Mouse (Mus musculus): ENCODE measurements around the gene Samd4. TPM values are rescaled to one million over a fixed set of nuclear protein-coding genes. Genes with fewer than 3 reads are reported as not detected.

The Samd4 gene
- total RNA-seq, 2 experiments from 2014 or later = 56.0 to 58.2 TPM

DNA sequence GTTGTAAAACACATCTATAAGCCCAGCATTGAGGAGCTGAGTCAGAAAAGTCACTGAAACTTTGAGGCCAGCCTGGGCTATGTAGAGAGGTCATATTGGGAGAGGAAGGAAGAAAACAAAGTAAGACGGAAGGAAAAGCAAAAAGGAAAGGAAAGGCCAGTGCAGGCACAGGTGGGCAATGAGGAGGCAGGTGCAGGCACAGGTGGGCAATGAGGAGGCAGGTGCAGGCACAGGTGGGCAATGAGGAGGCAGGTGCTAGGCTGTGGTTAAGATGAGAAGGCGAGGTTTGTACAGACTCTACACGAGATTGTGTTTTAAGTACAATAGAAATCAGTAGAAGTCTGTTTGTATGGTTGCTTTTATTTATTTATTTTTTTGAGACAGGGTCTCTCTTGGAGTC, 65.0 kb downstream of the Samd4 start:
- DNase-seq = no peak
- intact Hi-C loops (cut with DNase I) = no loop called here

DNA sequence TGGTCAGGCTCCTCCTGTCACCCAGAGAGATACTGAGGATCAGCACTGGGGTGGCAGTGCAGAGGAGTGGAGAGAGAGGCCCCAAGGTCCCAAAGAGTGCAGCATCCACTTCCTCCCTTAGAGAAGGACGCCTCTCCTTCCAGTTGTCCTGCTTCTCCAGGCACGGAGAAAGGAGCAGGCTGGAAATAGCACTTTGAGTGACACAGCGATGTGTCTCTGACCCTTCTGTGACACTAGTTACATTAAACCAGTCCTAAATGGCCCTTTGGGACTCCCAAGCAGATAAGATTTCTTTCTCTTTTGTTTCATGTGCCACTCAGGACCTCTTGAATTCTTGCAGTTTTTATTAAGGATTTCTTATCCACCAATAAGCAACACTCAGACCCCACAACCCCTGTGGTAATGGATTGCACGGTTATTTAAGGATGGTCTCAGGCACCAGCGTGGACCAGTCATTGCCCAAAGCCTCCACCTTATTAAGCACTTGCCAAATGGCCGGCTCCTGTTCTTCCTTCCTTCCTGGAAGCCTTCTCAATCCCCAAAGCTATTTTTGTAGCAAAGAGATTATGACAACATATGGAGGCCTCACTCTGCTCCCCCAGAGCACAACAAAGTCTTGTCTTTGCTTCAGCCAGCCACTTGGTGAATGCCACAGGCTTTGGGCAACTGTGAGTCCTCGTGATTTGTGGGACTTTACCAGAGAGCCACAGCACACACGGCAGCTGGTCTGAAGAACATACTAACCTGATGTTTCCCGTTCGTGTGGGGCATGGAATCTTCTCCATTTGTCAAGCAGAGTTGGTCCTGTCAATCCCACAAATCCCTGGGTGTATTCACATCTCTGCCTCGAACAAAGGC, 68.1 kb downstream of the Samd4 start:
- DNase-seq = no peak
- intact Hi-C loops (cut with DNase I) = loop anchor here (5.0 kb wide), 1 partner anchor 68 kb away; the partner anchor contains the start of gene Samd4

DNA sequence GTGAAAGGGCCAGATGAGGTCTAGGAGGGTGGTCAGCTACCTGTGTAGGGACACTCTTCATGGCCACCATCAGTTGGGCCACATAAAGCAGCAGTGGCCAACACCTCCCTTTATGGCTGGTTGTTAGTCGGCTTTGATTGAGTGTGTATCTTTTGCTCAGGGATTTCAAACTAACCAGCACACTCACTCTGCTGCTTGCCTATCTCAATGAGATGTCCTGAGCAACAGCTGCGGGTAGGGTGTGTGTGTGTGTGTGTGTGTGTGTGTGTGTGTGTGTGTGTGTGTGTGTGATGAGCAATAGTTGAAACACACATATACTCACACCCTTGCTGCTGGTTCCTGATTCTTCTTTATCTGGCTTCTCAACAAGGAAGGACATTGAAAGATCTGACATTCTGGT, 69.6 kb downstream of the Samd4 start:
- intact Hi-C loops (cut with DNase I) = loop anchor here (5.0 kb wide), 1 partner anchor 70 kb away; the partner anchor contains the start of gene Samd4

DNA sequence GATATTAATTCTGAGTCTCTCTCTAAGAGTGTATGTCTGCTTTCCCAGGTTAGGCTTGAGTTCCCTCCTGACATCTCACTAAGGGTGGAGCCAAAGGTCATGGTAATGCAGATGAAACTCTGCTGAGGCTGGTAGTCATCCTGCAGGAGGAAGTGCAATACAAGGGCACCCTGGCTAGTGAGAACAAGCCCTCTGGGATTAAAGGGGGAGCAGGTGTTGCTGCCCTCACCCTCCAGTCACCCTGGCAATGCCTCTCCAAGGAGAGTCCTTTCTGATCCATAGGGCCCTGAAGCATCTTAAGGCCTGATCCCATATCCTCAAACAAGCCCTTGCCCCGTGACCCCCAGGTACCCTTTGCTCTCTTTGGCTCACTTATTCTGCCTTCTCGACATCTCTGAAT, 72.5 kb downstream of the Samd4 start:
- intact Hi-C loops (cut with DNase I) = no loop called here

More for the DNA sequence above, 69.6 kb downstream of the Samd4 start:
- DNase-seq = no peak

DNA sequence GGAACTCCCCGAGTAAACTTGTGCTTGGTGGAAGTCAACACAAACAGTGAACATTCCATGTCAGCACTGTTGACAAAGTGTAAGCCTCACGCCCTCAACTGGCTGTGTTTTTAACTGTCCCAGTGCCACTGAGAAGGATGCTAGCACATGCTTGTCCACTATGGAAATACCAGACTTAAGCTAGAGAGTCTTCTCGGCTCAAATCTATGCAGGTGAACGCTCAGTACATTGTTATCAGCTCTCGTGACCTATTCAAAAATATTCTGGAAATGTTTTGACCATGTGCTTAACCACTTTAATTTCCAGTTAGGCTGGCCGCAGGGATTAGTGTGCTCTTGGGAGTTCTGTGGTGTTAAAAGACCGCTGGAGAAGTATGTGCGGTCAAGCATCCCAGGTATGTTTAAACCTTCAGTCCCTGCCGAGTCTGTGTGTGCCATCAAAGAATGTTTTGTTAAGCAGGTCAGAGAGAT, 73.0 kb downstream of the Samd4 start:
- DNase-seq = no peak
- intact Hi-C loops (cut with DNase I) = no loop called here

More for the DNA sequence above, 72.5 kb downstream of the Samd4 start:
- DNase-seq = no peak

DNA sequence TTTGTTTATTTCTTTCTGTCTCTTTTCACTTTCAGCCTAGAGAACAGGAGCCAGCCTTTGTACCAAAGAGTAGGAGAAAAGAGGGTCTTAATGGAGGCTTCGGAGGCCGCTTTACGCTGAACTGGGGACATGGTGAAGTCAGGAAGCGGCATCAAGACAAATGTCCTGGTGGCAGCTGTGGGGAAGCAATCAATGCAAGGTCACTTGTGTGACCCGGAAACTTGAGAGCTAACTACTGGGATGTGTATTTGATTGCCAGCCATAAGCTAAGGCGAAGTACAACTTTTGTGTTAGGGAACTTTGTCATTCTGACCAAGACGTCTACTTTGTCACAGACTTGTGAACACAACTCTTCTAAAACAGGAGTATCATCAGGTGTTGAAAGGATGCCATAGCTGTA, 73.5 kb downstream of the Samd4 start:
- intact Hi-C loops (cut with DNase I) = no loop called here
- DNase-seq = no peak

DNA sequence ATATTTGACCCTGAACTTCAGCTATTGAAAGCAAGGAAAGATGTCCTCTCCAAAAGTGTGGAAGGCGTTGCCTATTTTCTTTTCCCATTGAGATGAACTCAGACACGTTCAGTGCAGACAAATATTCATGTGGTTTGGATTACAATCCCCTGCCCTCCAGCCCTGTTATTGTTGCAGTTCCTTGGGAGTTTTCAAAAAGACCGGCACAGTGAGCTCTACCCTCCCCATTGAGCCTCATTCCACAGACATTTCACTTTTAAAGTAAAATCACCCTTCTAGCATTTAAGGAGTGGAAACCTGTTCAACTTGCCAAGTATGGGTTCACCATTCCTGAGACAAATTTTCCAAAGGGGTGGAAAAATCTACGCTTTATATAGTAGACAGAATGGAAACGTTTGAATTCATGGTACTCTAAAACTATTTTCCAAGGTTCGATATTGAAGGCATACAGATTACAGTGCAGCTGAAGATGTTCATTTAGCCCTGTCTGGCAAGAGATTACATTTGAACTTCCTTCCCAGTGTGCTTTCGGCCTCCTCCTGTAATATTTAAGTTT, 76.6 kb downstream of the Samd4 start:
- DNase-seq = no peak
- intact Hi-C loops (cut with DNase I) = no loop called here

DNA sequence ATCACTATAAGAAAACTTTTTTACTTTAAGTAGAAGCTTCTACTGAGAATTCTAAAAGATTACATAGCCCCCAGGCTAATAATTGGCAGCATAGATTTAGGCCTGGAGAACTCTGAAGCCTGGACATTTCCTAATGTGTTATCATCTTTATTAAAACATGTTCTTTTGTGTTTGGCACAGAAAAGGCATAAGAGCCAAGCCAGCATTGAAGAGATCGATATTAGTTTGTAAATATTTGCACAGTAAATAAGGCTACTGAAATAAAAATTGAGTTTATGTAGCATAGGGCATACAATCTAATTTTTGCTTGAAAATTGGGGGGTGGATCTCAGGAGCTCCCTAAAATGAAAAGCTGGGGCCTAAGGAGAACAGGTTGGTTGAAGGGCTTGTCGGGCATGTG, 77.2 kb downstream of the Samd4 start:
- intact Hi-C loops (cut with DNase I) = no loop called here
- DNase-seq = no peak

DNA sequence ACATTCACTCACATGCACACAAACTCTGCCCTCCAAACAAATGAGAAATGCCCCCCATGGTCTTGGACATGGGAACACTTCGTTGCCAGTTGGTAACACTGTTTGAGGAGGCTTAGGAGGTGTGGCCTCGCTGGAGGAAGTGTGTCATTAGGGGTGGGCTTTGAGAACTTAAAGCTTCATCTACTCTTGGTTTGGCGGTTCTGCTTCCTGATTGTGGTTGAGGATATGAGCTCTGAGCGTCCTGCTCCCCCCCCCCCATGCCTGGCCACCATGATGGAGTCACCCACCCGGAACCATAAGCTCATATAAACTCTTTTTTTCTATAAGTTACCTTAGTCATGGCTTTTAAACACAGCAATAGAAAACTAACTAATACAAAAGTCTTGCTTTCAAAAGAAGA, 80.2 kb downstream of the Samd4 start:
- intact Hi-C loops (cut with DNase I) = no loop called here

DNA sequence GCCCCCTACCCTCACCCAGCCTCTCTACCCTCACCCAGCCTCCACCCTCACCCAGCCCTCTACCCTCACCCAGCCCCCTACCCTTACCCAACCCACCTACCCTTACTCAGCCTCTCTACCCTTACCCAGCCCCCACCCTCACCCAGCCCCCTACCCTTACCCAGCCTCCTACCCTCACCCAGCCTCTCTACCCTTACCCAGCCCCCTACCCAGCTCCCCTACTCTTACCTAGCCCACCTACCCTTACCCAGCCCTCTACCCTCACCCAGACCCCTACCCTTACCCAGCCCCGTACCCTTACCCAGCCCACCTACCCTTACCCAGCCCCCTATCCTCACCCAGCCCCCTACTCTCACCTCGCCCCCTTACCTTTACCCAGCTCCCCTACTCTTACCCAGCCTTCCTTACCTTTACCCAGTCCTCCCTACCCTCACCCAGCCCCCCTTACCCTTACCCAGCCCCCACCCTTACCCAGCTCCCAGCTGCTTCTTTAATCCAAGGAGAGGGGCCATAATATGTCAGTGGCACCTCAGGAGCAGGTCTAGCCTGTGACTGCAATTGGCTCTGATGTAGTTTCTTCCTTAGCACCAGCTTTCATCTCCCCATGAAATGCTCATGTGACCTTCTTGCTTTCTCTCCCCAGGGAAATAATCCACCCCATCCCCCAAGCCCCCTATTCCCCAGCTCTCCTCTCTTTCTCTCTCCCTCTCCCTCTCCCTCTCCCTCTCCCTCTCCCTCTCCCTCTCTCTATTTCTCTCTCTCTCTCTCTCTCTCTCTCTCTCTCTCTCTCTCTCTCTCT, 81.6 kb downstream of the Samd4 start:
- intact Hi-C loops (cut with DNase I) = no loop called here

More for the DNA sequence above, 80.2 kb downstream of the Samd4 start:
- no peak for DNase-seq

DNA sequence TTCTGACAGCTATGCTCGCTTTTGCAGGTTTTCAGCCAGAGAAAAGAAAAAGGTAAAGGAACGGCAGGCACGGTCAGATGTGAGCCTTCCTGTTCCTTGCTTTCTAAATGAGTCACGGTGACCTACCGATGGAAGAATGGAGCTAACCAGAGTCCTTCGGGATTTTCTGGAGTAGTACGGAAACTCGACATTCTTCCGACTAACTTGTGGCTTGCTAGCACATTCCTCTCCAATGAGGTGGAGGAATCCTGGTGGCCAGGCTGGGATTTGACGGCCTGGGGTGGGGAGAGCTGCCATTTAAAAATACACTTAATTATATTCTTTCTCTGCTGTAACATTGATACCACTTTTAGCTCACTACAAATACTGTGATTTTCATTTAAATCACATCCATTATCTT, 83.6 kb downstream of the Samd4 start:
- peak in 1 of 2 experiments; percentile 42 for DNase-seq
- intact Hi-C loops (cut with DNase I) = no loop called here

More for the DNA sequence above, 81.6 kb downstream of the Samd4 start:
- no peak for DNase-seq

DNA sequence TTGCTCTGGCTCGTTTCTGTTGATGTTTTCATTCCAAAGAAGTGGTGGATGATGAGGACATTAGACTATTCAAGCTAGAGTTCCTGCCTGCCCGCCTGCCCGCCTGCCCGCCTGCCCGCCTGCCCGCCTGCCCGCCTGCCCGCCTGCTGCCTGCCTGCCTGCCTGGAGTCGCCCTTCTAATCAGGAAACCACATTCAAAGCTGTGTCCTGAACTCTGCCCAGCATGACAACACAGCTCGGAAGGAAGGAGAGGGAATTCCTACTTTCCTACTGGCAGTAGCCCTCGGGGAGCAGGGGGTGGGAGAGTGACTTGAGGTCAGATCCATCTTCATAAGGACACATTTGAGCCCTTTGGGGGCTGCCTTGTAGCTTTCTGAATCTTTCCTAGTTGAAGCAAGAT, 85.4 kb downstream of the Samd4 start:
- intact Hi-C loops (cut with DNase I) = no loop called here
- no peak for DNase-seq

DNA sequence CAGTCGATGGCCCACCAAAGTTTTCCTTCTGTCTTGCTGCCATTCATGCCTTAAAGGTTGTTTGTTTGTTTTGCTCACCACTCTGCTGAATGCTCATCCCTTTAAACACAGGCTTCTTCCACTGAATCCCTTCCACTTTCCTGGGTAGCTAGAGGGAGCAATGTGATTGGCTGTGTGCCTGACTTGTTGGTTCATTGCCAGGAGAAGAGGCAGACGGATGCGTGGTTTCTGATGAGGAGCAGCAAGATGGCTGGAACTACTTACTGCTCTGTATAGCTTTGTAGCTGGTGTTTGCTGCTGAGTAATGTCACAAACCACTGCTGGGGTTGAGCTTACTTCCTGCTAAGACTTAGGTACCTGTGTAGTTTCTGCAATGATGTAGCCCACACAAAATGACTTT, 88.0 kb downstream of the Samd4 start:
- peak in 1 of 2 experiments; percentile 58 for DNase-seq

DNA sequence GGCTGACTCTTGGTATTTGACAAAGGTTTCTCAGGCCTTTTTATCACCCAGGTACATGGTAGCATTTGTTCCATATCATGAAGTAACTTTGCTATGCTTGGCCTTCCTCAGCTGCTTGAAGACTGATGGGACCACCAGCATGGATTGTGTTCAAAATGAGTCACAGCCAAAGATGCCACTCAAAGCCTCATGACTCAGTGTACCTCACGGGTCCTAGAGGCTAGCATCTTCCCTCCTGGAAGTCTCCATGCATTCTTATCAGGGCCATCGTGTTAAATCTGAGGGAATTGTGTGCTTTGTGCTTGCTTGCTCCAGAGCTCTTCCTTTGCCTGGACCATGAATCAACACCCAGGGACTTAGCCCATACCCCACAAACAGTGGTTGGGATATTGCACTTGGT, 89.1 kb downstream of the Samd4 start:
- no peak for DNase-seq
- intact Hi-C loops (cut with DNase I) = no loop called here

More for the DNA sequence above, 88.0 kb downstream of the Samd4 start:
- intact Hi-C loops (cut with DNase I) = no loop called here

DNA sequence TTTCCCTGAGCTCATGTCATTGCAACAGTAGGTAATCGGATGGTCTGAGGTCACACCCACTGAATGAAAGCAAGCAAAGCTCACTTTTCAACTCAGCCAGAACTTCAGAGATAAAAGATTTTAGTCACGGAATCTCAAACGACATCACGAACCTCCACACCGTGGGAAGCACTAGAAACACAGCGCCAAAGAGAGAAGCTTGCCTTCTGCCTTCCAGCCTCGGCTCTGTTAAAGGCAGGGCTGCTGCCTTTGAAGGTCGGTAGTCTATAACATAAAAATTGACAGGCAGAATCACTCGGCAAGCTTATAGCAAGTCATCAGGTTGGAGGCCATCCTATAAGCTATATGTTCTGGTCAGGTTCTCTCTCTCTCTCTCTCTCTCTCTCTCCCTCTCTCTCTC, 92.2 kb downstream of the Samd4 start:
- intact Hi-C loops (cut with DNase I) = no loop called here
- DNase-seq = no peak

DNA sequence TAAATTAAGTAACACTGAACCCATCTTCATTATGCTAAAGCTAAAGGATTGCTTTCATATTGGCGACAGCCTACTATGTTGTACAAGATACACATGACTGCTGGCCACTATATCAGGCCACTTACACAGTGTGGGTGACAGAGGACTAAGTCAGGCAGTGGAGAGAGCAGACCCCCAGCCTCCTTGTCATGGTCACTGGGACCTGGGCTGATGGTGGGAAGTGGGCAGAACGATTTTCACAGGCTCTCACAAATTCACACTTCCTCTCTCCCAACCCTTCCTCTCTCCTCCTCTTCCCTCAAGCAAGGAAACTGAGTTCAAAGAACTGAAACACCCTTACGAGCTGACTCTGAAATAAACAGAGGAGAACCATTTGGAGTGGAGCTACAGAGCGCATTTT, 93.3 kb downstream of the Samd4 start:
- intact Hi-C loops (cut with DNase I) = no loop called here
- no peak for DNase-seq

DNA sequence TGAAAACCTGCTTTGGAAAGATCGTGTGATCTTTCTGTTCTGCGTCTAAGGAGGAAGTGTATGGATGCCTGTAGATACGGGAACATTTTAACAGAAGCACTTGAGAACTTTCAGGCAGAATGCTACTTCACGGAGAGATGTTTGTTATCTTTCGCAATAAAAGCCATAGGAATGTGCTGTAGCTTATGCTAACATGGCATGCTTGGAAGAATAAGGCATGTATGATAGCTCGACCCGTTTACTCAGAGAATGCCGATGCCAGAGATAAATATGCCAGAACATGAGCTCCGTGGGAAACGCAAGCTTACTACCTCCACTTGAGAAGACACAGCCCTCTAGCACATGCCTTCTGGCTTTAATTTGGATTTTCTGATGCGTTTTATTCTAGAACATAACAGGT, 94.1 kb downstream of the Samd4 start:
- no peak for DNase-seq

DNA sequence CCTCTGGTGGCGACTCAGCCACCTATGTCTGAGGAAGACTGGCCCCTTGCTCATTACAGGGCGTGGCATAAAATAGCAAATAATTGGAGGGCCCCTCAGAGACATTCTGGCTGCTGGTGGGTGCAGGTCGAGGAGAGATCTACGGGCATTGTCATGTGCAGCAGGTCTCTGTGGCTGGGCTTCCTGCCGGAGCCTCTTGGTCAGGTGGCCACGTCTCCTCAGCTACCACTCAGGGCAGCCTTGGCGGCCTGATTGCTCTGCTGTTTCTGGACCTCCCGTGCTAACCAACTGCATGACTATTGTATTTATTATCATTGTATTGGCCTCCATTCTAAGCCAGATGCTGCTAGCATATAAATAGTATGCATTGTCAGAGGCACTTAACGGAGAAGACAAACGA, 95.0 kb downstream of the Samd4 start:
- DNase-seq = no peak
- intact Hi-C loops (cut with DNase I) = no loop called here

More for the DNA sequence above, 94.1 kb downstream of the Samd4 start:
- intact Hi-C loops (cut with DNase I) = no loop called here

DNA sequence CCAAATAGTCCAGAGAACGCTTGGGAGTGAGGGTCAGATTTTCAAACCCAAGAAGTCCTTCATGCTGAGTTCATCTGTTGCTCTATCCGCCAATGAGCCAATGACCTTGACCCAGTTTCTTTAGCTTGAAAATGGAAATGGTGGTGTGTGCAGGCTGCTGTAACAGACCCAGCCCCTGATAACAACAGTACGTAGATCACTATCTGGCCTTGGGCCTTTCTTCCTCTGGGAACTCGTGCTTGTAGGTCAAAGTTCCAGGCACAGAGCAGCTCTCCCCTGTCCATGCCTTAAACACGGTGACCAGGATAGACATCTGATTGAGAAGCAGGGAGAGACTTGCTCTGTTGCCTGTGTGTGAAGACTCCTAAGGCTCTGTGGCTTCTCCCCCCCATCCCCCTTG, 96.5 kb downstream of the Samd4 start:
- intact Hi-C loops (cut with DNase I) = no loop called here
- no peak for DNase-seq

DNA sequence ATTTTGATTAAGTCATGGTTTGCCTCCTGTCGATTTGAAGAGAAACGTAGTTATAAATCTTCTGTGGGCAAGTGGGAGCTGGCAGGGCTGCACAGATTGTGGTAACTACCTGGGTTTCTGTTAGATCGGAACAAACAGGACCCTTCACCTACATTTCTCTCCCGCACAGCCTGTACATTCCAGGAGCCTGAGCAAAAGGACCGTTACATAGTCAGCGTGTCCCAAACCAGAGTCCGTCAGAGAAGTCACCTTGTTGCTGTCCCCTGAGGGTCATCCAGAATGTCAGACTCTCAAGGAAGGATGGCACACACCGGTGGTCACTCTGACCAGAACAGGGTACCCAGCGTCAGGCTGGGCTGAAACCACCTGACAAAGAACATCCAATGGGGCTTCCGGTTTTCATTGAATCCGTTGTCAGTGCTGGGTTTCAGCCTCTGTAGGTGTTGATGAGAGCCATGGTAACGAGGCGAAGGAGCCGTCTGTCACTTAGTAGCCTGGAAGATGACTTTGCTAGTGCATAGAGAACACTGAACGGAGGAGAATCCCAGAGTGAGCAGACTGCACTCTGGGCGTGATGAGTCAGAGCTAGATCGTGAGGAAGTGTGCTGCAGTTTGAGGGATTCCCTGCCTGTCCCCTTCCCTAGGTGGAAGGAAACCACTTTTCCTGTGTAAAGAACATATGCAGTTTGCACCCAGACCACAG, 98.2 kb downstream of the Samd4 start:
- intact Hi-C loops (cut with DNase I) = no loop called here
- no peak for DNase-seq

DNA sequence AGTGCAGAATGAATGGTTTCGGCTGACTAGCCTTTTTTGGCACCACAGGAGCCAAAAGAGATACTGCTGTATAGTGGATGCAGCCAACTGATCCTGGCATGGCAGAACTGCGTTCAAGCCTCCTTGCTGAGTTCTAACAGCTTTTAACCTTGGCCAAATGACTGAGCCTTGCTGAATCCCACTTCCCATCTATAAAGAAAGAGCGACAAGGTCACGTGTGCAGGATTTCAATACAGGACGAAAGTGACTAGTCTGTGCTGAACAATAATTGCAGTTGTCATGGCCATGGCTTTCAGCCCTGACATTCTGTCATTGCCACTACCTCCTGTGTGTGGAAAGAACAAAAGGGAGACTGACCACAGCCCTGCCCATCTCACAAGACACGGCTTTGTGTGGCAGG, 99.5 kb downstream of the Samd4 start:
- intact Hi-C loops (cut with DNase I) = no loop called here
- DNase-seq = no peak
